Mouse (Mus musculus) cerebellum, postnatal 36 days (tissue): ENCODE data around the gene Krtap11-1.

Experiments used
- DNase-seq, 2 experiments: peaks; one replicate each; pipeline ENCODE4 v3.0.0; 2021 to 2022; ENCODE audit warnings: mixed read lengths in 2 of 2

Krtap11-1 gene

DNA sequence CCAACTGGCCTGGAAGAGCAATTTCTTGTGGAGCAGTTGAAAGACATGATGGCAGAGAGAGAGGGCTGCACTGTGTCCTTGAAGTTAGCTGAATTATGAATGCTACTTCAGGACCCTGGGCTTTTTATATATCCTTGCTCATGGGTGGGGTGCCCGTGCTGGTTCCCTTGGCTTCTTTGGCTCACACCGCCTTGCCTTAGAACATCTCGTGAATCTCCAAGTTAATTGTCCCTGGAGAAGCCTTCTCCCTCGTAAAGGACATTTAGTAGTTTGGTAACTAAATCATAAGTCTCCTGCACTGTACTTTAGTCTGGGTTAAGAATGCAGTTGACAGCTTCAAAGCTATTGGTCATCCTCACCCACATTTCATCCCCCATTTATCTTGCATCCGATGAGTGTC, at the start of gene Krtap11-1:
Gene Krtap11-1 (minus strand): TSS at position 101 of the 400 bp plus-strand sequence.
- no peak for DNase-seq

DNA sequence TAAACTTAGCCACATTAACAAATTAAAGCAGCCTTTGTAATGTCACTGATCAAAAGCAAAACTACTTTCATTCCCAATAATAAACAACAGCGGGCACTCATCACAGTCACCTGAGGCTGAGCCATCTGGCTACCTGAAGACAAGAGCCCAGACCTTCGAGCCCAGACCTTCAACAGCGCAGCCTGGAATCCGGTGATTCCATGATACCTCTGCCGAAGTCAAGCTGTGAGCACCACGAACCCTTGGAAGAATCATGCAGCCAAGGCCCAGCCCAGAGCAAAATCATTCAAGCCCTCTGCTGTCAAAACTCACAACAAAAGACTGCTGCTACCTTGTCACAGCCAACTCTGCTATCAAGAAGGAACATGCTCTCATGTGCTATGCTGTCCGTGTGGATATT, 47.2 kb upstream of the Krtap11-1 start:
- peak; percentile 33 to 41 for DNase-seq

DNA sequence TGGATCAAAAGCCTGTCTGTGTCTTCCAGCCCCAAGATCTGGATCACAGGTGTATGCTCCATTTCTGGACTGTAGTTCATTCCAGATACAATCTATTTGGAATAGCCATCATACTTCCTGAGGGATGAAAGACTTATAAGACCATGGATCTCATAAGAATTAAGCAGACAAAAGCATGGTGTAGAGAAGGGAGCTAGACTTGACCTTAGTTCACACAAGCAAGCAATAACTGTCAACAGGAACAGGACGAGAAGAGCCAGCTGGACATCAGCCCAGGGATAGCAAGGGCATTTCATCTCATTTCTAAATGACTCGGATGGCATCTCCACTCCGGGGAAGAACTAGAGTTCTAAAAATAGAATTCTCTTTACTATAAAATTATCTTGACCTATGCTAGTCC, 46.3 kb upstream of the Krtap11-1 start:
- peak; percentile 38 to 41 for DNase-seq

DNA sequence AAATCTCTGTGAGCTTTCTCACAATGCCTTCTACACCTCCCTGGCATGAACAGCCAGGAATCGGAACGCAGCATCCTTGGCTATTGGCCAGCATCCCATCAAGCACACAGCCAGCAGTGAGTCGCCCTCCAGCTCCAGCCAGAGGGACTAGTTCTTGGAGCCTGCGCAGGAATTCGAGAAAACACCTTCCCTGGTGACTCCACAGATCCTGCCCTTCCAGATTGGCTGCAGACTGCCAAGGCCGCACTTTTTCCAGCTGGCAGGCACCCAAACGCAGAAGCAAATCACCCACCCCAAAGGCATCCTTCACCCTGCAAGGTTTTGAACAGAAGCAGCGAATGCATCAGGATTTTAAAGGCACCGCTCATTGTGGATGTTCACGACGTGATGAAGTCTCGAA, 42.7 kb upstream of the Krtap11-1 start:
- DNase-seq, result peak in 1 of 2 experiments; percentile 16

DNA sequence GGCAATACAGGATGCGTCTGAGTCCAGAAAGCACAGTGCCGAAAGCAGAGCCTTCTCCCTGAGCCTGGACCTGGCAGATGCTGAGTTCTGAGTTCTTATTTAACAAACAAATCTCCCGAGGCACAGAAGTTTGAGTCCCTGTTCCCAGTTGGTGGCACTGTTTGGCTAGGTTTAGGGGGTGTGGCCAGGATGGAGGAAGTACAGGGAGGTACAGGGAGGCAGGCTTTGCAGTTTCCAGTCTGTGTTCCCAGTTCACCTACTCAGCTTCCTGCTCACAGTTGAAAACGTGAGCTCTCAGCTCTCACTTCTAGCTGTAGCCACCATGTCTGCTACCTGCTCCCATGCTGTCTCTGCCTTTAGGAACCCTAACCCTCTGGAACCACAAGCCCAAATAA, 37.8 kb upstream of the Krtap11-1 start:
- DNase-seq, result no peak

DNA sequence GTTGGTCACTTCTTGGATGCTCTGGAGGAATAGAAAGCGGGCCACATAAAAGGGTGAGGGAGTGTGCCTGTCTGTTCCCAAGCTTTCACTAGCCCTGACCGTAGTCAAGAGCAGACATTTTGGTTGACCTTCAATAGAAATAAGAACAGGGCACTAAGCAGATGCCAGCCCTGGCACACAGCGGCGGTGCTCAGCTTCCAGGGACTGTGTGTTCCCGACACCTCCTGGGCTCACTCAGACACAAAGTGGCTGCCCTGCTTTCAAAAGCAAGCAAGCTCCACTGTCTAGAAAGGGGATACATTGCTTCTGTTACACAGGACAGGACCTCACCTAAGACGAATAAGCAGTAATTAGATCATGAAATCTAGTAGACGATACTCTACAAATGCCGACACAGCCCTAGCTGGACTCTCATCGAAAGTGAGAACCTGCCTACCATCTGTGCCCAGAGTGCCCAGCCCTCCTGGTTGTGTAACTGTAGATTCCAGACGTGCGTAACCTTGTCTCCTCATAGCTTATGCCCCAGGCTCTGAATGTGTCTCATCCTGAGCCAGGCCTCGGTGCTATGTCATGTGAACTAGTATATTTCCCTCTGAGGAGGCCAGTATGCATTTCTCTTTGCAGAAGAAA, 37.3 kb upstream of the Krtap11-1 start:
- no peak for DNase-seq

DNA sequence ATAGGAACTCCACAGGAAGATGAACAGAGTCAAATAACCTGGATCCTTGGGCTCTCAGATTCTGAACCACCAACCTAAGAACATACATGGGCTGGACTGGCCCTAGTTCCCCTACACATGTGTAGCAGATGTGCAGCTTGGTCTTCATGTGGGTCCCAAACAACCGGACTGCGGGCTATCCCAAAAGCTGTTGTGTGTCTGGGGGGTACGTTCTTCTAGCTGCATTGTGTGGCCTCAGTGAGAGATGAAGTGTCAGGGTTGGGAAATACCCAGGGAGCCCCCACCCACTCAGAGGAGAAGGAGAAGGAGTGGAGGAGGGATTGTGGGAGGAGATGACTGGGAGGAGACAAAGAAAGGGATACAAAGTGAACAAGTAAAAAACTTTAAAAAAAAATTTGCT, 36.0 kb upstream of the Krtap11-1 start:
- DNase-seq, result no peak

DNA sequence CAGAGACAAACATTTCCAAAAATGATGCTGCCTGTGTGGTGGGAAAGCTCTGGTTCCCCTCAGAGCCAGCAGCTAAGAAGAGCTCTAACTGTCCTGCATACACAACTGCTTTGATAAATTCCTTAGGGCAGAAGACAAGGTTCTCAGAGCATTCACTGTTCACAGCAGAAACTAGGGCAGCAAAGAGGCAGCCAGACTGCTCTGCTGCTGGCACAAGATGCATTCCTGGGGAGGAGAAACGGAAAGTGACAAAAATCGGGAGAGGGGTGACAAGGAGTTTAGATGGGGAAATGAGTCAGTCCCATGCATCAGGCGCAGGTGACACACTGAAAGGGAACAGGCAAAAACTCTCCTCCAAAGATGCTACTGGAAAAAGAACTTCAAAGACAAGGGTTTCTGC, 16.2 kb upstream of the Krtap11-1 start:
- DNase-seq, result no peak

DNA sequence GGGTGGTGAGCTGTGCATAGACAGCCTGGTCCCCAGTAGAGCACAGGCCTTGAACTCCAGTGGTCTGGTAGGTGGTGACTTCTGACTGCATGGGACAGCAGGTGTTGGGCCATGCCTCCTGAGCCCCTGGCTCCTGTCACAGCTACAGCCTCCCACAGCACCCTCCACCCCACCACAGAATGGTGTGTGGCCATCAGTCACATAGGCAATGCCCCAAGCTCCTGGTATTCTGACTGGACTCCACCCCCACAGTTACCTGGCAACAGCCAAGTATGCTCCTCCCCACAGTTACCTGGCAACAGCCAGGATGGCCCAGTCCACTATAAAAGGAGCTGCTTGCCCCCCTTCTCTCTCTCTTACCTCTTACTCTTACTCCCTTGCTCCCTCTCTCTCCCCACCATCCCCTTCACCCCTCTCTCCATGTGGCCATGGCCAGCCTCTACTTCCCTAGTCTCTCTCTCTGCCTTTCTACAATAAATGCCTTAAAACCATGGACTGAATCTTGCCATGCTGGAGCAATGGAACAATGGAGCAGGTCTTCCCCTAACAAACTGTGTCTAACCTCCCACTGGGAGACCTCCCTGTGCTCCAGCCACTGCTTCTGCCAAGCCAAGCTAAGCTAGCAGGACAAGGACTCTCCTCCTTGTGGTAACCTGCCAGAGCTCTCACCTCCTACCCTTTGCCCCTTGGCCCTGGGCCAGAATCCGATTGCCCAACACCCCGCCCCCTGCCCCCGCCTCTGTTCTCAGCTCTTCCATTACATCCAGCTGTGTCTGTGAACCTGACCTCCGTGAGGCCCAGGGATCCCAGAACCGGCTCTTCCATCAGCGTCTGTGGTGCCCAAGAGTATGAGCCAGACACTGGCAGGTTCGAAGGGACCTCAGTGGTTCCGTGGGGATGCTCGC, 14.9 kb upstream of the Krtap11-1 start:
- peak in 1 of 2 experiments; percentile 6 for DNase-seq

DNA sequence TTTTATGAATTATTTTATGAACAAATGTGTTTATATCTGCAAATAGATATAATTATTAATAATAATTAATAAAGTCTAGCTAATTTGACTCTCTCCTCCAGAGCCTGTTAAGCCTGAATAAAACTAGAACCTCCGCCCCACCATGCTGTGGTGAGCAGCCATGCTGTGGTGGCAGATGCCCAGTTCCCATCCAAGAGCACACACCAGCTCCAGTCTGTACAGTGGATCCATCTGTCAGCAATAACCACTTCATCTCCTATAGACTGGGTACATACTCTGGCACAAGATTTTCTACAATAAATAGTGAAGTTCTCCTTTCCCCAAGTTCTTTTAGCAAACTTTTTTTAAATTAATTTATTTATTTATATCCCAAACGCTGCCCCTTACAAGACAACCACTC, 10.7 kb upstream of the Krtap11-1 start:
- no peak for DNase-seq

DNA sequence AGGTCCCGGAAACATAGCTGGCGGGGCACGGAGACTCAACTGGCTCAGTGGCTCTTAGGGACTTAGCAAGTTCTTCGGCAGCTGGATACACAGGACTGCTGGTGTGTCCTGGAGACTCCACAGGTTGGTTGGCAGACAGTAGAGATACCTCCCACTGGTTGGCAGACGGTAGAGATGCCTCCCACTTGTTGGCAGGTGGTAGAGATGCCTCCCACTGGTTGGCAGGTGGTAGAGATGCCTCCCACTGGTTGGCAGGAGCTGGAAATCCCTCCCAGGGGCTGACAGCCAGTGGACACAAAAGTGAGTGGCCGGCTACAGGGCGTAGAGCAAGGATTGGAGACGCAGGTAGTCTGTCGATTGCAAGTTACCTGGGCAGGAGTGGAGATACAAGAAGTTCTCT, 467 bp downstream of the Krtap11-1 start:
- DNase-seq, result peak; percentile 80 to 81

DNA sequence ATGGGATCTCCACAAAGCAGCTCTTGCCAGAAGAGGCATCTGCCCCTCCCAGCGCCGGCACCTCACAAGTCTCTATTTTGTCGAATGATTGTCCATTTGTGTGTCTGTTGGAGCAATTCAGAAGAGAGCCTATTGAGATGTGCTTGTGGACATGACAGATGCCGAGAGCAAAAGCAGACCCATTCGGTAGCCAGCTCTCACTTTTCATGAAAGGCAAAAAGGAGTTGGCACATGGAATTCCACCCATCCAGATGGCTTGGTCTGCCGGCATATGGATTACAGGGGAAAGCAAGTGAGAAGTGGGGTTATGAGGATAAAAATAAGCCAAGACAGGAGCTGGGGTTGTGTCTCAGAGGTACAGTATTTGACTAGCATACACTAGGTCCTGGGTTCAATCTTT, 1.8 kb downstream of the Krtap11-1 start:
- DNase-seq, result peak; percentile 54 to 57

DNA sequence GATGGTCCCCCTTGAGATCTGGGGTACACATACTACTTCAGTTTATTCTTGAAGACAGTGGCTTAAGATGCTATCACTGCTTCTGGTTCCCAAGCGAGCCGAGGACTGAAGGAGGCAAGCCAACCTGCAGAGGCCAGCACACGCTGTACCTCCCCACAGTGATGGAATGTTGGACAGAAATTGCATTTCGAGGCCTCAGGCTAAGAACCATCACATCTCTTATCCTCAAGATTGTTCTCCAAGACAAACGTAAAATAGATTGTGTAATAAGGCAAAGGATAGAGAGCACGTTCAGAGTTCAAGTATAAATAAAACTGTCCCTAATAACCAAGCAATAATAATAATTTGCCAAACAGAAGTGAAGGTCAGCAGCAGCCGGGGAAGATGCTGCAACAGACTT, 2.8 kb downstream of the Krtap11-1 start:
- no peak for DNase-seq

DNA sequence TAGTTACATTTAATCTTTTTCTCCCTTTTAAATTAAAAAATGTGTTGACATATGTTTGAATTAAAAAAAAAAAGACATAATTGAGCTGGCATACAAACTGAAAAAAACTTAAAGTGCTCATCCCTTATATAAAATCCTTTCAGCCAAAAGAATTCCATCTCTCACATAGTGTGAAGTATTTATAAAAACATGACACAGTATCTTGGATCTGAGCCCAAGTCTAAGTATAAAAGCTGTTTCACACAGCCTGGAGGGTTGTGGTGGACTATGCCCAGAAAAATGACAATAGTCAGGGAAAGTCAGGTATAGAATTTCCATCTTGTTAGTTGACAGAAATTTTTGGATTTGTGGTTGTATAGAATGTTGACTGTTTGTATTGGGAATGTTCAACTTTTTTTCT, 20.7 kb downstream of the Krtap11-1 start:
- DNase-seq, result no peak

DNA sequence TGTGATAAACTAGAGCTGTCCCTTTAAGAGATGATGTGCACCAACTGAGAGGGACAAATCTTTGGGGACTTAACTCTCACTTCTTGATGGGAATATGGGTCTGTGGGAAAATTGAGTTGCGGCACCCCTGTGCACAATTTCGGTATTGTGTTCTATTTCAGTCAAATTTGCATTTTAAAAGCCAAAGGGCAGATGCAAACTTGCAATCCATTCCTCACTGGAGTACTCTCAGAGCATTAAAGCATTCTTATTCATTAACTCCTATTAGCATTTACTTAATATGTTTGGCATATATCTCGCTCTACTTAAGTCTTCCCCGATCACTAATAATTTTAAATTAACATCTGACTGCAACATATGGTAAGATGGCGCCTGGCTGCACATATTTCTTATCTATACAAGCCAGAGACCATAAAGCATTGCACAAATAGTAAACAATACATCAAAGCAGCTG, 32.9 kb downstream of the Krtap11-1 start:
- no peak for DNase-seq

DNA sequence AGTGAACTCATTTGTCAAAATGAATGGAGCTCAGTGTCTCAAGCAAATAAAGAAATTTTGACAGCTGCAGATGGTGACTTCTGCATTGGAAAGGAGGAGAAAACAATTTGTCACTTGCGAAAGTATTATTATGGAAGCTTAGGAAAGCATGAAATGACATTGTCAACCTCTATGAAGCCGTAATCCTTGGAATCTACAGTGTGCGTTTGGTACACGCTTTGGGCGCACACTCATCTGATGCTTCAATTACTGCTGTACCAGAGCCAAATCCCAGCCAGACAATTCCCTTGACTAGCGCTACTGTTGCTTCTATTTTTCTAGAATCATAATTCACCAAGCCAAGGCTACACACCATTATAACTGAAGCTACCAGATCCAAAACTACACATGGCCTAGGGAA, 33.6 kb downstream of the Krtap11-1 start:
- DNase-seq, result no peak

DNA sequence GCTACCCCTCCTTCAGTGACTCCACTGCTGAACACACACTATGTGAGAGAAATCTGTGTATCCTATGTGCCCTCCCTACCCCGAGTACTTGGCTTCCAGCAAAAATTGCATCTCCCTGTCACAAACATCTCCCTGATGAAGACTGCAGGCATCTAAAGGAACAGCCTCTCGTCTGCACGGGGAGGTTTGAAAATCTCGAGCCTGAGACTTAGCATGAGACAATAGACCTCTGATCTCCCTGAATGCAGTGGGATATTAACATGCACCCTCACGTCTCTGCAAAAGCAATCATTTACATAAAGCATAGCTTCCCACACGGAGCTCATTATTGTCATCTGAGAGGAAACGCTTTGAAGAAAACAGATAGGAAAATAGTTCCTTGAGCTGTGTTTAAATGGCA, 40.4 kb downstream of the Krtap11-1 start:
- no peak for DNase-seq

DNA sequence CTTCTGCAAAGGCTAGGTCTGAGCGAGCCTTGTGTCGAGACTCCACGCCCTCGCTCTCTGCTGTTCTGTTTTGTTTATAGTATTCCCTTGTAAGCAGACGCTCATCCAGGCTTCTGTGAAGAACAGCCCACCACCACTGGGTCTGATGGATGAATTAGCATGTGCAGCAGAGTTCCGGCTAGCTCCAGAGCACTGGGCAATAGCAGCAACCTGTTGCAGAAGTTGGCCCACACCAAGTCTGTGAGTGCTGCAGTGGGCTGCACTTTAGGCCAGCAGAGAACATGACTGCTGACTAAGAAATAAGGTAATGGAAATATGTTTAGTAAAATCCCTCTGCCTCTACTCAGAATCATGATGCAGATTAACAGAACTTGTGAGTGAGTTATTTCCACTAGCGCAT, 41.1 kb downstream of the Krtap11-1 start:
- no peak for DNase-seq

DNA sequence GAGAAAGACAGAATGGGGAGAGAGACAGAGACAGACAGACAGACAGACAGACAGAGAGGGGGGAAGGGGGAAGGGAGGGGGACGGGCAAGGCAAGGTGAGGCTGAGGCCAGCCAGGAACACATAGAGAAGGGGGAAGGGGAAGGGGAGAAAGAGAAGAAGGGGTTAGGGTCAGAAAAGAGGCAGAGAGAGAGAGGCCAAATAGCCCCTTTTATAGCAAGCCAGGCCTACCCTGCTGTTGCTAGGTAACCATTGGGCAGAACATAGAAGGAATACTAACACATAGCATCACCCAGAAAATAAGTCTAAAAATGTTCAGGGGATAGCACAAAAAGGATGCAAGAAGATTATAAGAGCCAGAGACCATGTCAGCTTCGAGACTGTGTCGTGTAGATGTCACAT, 42.6 kb downstream of the Krtap11-1 start:
- DNase-seq, result no peak

DNA sequence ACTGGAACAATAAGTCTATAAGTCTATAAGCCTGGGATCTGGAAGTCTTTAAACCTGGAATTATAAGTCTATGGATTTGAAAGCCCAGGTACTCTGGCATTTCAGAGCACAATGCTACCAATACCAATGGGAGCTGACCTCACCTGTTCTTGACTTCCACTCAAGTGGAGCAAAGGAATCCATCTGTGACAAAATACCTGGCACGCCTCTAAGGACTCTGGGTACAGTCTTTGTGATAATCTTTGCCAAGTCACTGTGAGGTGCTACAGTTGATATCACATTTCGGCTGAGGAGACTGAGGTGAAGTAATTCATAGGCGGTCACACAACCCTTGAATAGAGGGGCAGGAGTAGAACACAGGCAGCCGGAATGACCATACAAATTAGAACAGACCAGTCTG, 50.0 kb downstream of the Krtap11-1 start:
- no peak for DNase-seq

DNA sequence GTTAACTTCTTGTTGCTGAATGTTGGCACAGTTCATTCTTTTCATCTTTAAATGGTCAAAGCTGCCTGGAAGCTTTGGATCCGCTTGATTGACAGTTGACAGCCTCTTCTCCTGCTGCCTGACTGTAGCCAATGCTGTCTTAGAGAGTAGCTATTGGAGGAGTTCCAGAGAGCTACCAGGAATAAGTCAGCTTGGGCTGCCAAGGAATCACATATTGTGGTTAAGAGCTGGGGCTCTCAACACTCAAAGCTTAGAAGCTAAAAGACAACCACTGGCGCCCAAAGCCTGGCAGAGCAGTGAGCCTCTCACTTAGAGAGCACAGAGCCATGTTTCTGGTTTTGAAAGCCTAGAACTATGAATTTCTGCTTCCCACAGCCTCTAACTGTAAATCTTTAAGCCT, 50.4 kb downstream of the Krtap11-1 start:
- DNase-seq, result no peak
